Mouse (Mus musculus): ENCODE measurements at regions not wholly inside any gene's neighbourhood (a gene's known extent, or its start where the extent isn't known, plus 50 kb on each side); places are given as distances from the start of the nearest gene placed in this dataset.

GRCm38 (mm10) chr10:29921658-29922057, 278.7 kb downstream of the Cenpw start:
- Histone ChIP-seq H3K9me3 (ENCODE audit: control insufficient read depth, low read length) (no peaks in the 10 kb centered on the region), H3K4me3 (ENCODE audit: low read depth, low read length) (no peak overlapping the region), H3K4me2 (ENCODE audit: low read depth, low read length) (no peak overlapping the region), H3K27ac (ENCODE audit: low read depth, low read length) (no peak overlapping the region), H3K9ac (replicated peaks; ENCODE audit: low read depth, low read length) (no peak overlapping the region), H3K4me1 (ENCODE audit: control insufficient read depth, insufficient read depth, low read length) (no peaks in the 10 kb centered on the region), H3K27me3 (ENCODE audit: control insufficient read depth, insufficient read depth, low read length) (no peaks in the 10 kb centered on the region), H3K36me3 (ENCODE audit: control insufficient read depth, insufficient read depth, low read length) (no peaks in the 10 kb centered on the region)
- 50% methylated on average over 4 of the region's 4 CpGs for WGBS
- peak; percentile 21; the same call in 1 of the 2 replicates for ATAC-seq (ENCODE audit: low read depth)

GRCm38 (mm10) chr10:29897780-29898363, 302.5 kb downstream of the Cenpw start:
- 0 out of 2 replicates have a peak, but pooled peaks have one; percentile 58 for ATAC-seq (ENCODE audit: low read depth)

GRCm38 (mm10) chr10:29864566-29864965, 328.9 kb upstream of the Rspo3 start:
- H3K9ac ChIP-seq (replicated peaks; ENCODE audit: low read depth, low read length) = no peak overlapping the region
- H3K4me3 ChIP-seq (ENCODE audit: low read depth, low read length) = no peak overlapping the region
- ATAC-seq (ENCODE audit: low read depth) = no peak
- no peak overlapping the region for H3K27ac ChIP-seq (ENCODE audit: low read depth, low read length)
- H3K9me3 ChIP-seq (ENCODE audit: control insufficient read depth, low read length) = no peaks in the 10 kb centered on the region
- no peaks in the 10 kb centered on the region for H3K4me1 ChIP-seq (ENCODE audit: control insufficient read depth, insufficient read depth, low read length)
- H3K27me3 ChIP-seq (ENCODE audit: control insufficient read depth, insufficient read depth, low read length) = no peaks in the 10 kb centered on the region
- H3K4me2 ChIP-seq (ENCODE audit: low read depth, low read length) = no peak overlapping the region
- no peaks in the 10 kb centered on the region for H3K36me3 ChIP-seq (ENCODE audit: control insufficient read depth, insufficient read depth, low read length)

More at GRCm38 (mm10) chr10:29897780-29898363, 302.5 kb downstream of the Cenpw start:
- Histone ChIP-seq H3K27me3 (ENCODE audit: control insufficient read depth, insufficient read depth, low read length) (no peaks in the 10 kb centered on the region), H3K9me3 (ENCODE audit: control insufficient read depth, low read length) (no peaks in the 10 kb centered on the region), H3K4me2 (ENCODE audit: low read depth, low read length) (no peak overlapping the region), H3K9ac (replicated peaks; ENCODE audit: low read depth, low read length) (no peak overlapping the region), H3K4me3 (ENCODE audit: low read depth, low read length) (no peak overlapping the region), H3K36me3 (ENCODE audit: control insufficient read depth, insufficient read depth, low read length) (no peaks in the 10 kb centered on the region), H3K27ac (ENCODE audit: low read depth, low read length) (no peak overlapping the region), H3K4me1 (ENCODE audit: control insufficient read depth, insufficient read depth, low read length) (no peaks in the 10 kb centered on the region)
- 67% methylated on average over 1 of the region's 1 CpGs for WGBS

- Histone ChIP-seq H3K4me3 (ENCODE audit: low read depth, low read length) (no peak overlapping the region), H3K9me3 (ENCODE audit: control insufficient read depth, low read length) (no peaks in the 10 kb centered on the region), H3K27me3 (ENCODE audit: control insufficient read depth, insufficient read depth, low read length) (no peaks in the 10 kb centered on the region), H3K4me1 (ENCODE audit: control insufficient read depth, insufficient read depth, low read length) (no peaks in the 10 kb centered on the region), H3K36me3 (ENCODE audit: control insufficient read depth, insufficient read depth, low read length) (no peaks in the 10 kb centered on the region), H3K4me2 (ENCODE audit: low read depth, low read length) (no peak overlapping the region), H3K9ac (replicated peaks; ENCODE audit: low read depth, low read length) (no peak overlapping the region), H3K27ac (ENCODE audit: low read depth, low read length) (no peak overlapping the region)
- no peak for ATAC-seq (ENCODE audit: low read depth)
- 1% methylated on average over 2 of the region's 2 CpGs for WGBS
Measured at GRCm38 (mm10) chr10:29855749-29856313, 320.2 kb upstream of the Rspo3 start.

- peak; percentile 41; the same call in 1 of the 2 replicates for ATAC-seq (ENCODE audit: low read depth)
- no peaks in the 10 kb centered on the region for H3K9me3 ChIP-seq (ENCODE audit: control insufficient read depth, low read length)
- H3K4me2 ChIP-seq (ENCODE audit: low read depth, low read length) = no peak overlapping the region
- no peaks in the 10 kb centered on the region for H3K4me1 ChIP-seq (ENCODE audit: control insufficient read depth, insufficient read depth, low read length)
- WGBS = 37% methylated on average over 2 of the region's 2 CpGs
- H3K9ac ChIP-seq (replicated peaks; ENCODE audit: low read depth, low read length) = no peak overlapping the region
- H3K27ac ChIP-seq (ENCODE audit: low read depth, low read length) = no peak overlapping the region
- no peak overlapping the region for H3K4me3 ChIP-seq (ENCODE audit: low read depth, low read length)
- H3K36me3 ChIP-seq (ENCODE audit: control insufficient read depth, insufficient read depth, low read length) = no peaks in the 10 kb centered on the region
- H3K27me3 ChIP-seq (ENCODE audit: control insufficient read depth, insufficient read depth, low read length) = no peaks in the 10 kb centered on the region
Measured at GRCm38 (mm10) chr10:29852516-29852915, 316.8 kb upstream of the Rspo3 start.

GRCm38 (mm10) chr10:29824939-29825658, 289.4 kb upstream of the Rspo3 start:
- no peak for ATAC-seq (ENCODE audit: low read depth)
- no peak overlapping the region for H3K9ac ChIP-seq (replicated peaks; ENCODE audit: low read depth, low read length)
- H3K27me3 ChIP-seq (ENCODE audit: control insufficient read depth, insufficient read depth, low read length) = no peaks in the 10 kb centered on the region
- H3K36me3 ChIP-seq (ENCODE audit: control insufficient read depth, insufficient read depth, low read length) = no peaks in the 10 kb centered on the region
- H3K4me1 ChIP-seq (ENCODE audit: control insufficient read depth, insufficient read depth, low read length) = no peaks in the 10 kb centered on the region
- H3K4me3 ChIP-seq (ENCODE audit: low read depth, low read length) = no peak overlapping the region
- H3K27ac ChIP-seq (ENCODE audit: low read depth, low read length) = no peak overlapping the region
- H3K4me2 ChIP-seq (ENCODE audit: low read depth, low read length) = no peak overlapping the region
- 67% methylated on average over 5 of the region's 5 CpGs for WGBS
- H3K9me3 ChIP-seq (ENCODE audit: control insufficient read depth, low read length) = no peaks in the 10 kb centered on the region

GRCm38 (mm10) chr10:29824413-29824812, 288.7 kb upstream of the Rspo3 start:
- Histone ChIP-seq H3K9me3 (ENCODE audit: control insufficient read depth, low read length) (no peaks in the 10 kb centered on the region), H3K4me1 (ENCODE audit: control insufficient read depth, insufficient read depth, low read length) (no peaks in the 10 kb centered on the region), H3K9ac (replicated peaks; ENCODE audit: low read depth, low read length) (no peak overlapping the region), H3K4me3 (ENCODE audit: low read depth, low read length) (no peak overlapping the region), H3K36me3 (ENCODE audit: control insufficient read depth, insufficient read depth, low read length) (no peaks in the 10 kb centered on the region), H3K27ac (ENCODE audit: low read depth, low read length) (no peak overlapping the region), H3K27me3 (ENCODE audit: control insufficient read depth, insufficient read depth, low read length) (no peaks in the 10 kb centered on the region), H3K4me2 (ENCODE audit: low read depth, low read length) (no peak overlapping the region)
- no peak for ATAC-seq (ENCODE audit: low read depth)

- ATAC-seq (ENCODE audit: low read depth) = no peak
Measured at GRCm38 (mm10) chr10:29823177-29823576, 287.5 kb upstream of the Rspo3 start.

GRCm38 (mm10) chr10:29803915-29804545, 268.4 kb upstream of the Rspo3 start:
- no peak overlapping the region for H3K4me3 ChIP-seq (ENCODE audit: low read depth, low read length)
- no peaks in the 10 kb centered on the region for H3K4me1 ChIP-seq (ENCODE audit: control insufficient read depth, insufficient read depth, low read length)
- H3K27ac ChIP-seq (ENCODE audit: low read depth, low read length) = no peak overlapping the region
- no peaks in the 10 kb centered on the region for H3K27me3 ChIP-seq (ENCODE audit: control insufficient read depth, insufficient read depth, low read length)
- H3K9ac ChIP-seq (replicated peaks; ENCODE audit: low read depth, low read length) = no peak overlapping the region
- ATAC-seq (ENCODE audit: low read depth) = peak; percentile 88
- no peak overlapping the region for H3K4me2 ChIP-seq (ENCODE audit: low read depth, low read length)
- 45% methylated on average over 6 of the region's 6 CpGs for WGBS
- H3K9me3 ChIP-seq (ENCODE audit: control insufficient read depth, low read length) = no peaks in the 10 kb centered on the region
- no peaks in the 10 kb centered on the region for H3K36me3 ChIP-seq (ENCODE audit: control insufficient read depth, insufficient read depth, low read length)

More at GRCm38 (mm10) chr10:29823177-29823576, 287.5 kb upstream of the Rspo3 start:
- Histone ChIP-seq H3K36me3 (ENCODE audit: control insufficient read depth, insufficient read depth, low read length) (no peaks in the 10 kb centered on the region), H3K9me3 (ENCODE audit: control insufficient read depth, low read length) (no peaks in the 10 kb centered on the region), H3K27me3 (ENCODE audit: control insufficient read depth, insufficient read depth, low read length) (no peaks in the 10 kb centered on the region), H3K4me3 (ENCODE audit: low read depth, low read length) (no peak overlapping the region), H3K27ac (ENCODE audit: low read depth, low read length) (no peak overlapping the region), H3K9ac (replicated peaks; ENCODE audit: low read depth, low read length) (no peak overlapping the region), H3K4me2 (ENCODE audit: low read depth, low read length) (no peak overlapping the region), H3K4me1 (ENCODE audit: control insufficient read depth, insufficient read depth, low read length) (no peaks in the 10 kb centered on the region)
- 89% methylated on average over 2 of the region's 2 CpGs for WGBS

Measured in neural tube, embryonic 14.5 days (tissue).